8 mouse cellular contexts compared by ENCODE assay signal in the genomic region with DNA sequence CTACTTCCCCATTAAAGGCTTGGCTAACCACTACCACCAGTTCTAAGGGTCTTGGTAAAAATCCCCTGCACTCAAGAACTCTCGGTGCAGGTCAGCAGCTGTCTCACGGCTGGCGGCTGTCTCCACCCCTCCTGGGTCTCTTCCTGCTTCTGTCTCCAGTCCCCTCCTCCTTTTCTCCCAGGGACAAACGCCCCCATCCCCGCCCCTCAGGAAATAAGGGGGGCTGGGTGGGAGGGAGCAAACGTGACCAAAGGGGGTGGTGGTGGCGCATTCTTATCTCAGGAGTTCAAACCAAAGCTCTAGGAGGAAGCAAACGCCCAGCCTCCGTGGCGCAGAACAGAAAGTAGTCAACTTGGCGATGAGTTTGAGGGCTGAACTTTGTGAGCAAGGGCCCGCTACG. TPM values are rescaled to one million over a fixed set of nuclear protein-coding genes. Genes with fewer than 3 reads are reported as not detected.
DNase-seq lines count a peak whose midpoint lies in the region; ATAC-seq and TF ChIP-seq lines count a peak whose summit lies in the region.

No protein-coding gene starts in this region.

- WGBS in limb, embryonic 10.5 days, result under 1% methylated on average over 13 of the region's 13 CpGs
- under 1% methylated on average over 13 of the region's 13 CpGs for WGBS in midbrain, embryonic 11.5 days

- peak overlapping the region; percentile 77 for H3K4me3 ChIP-seq in embryonic fibroblast, embryonic 13.5 days (ENCODE audit: insufficient read depth, low read length)
- H3K4me3 ChIP-seq in limb, embryonic 10.5 days, result peak overlapping the region; percentile 67
- peak overlapping the region; percentile 14; the same call in 1 of the 2 replicates for H3K4me3 ChIP-seq in midbrain, embryonic 11.5 days (ENCODE audit: low read depth, low read length)

- H3K36me3 ChIP-seq in limb, embryonic 10.5 days, result no peaks in the 10 kb centered on the region
- H3K36me3 ChIP-seq in midbrain, embryonic 11.5 days (ENCODE audit: control insufficient read depth, insufficient read depth, low read length), result no peaks in the 10 kb centered on the region

- peak overlapping the region; percentile 83 for H3K27ac ChIP-seq in embryonic fibroblast, embryonic 13.5 days (ENCODE audit: insufficient read depth, low read length)
- H3K27ac ChIP-seq in limb, embryonic 10.5 days, result peak overlapping the region; percentile 88
- H3K27ac ChIP-seq in midbrain, embryonic 11.5 days (ENCODE audit: low read depth, low read length), result no peak overlapping the region

- H3K4me2 ChIP-seq in midbrain, embryonic 11.5 days, result peak overlapping the region; percentile 66; the same call in 1 of the 2 replicates

- peaks cover 4% of the 10 kb centered on the region; the same call in 1 of the 2 replicates for H3K4me1 ChIP-seq in embryonic fibroblast, embryonic 13.5 days (ENCODE audit: control insufficient read depth, insufficient read depth, low read length)
- H3K4me1 ChIP-seq in limb, embryonic 10.5 days, result peaks cover 56% of the 10 kb centered on the region
- peaks cover 11% of the 10 kb centered on the region for H3K4me1 ChIP-seq in midbrain, embryonic 11.5 days (ENCODE audit: control insufficient read depth, insufficient read depth, low read length)

- intact Hi-C loops in heart, postnatal 25 days (cut with DNase I), result no loop called here

- H3K9ac ChIP-seq in midbrain, embryonic 11.5 days (ENCODE audit: low read length), result no peak overlapping the region

- H3K9me3 ChIP-seq in limb, embryonic 10.5 days (replicated peaks), result no peaks in the 10 kb centered on the region
- H3K9me3 ChIP-seq in midbrain, embryonic 11.5 days (ENCODE audit: control insufficient read depth, low read length), result no peaks in the 10 kb centered on the region

- no peak for ATAC-seq in midbrain, embryonic 11.5 days (ENCODE audit: low FRiP score)

- DNase-seq in 3134 (ENCODE audit: extremely low read depth, insufficient read length, low spot score) (peak; percentile 87), R1 (ENCODE audit: low read depth, low spot score) (peak; percentile 98)
- DNase-seq in heart, postnatal 25 days (ENCODE audit: low spot score), result peak; percentile 70
- peak; percentile 83 for DNase-seq in limb, embryonic 10.5 days (ENCODE audit: low spot score)
- peak; percentile 87 for DNase-seq in midbrain, embryonic 11.5 days (ENCODE audit: low spot score, missing footprints)
- peak; percentile 73 for DNase-seq in testis, postnatal 10 days (ENCODE audit: low spot score)
- no peak for DNase-seq in cerebellum, postnatal 14 days

- TF ChIP-seq CTCF in embryonic fibroblast, embryonic 13.5 days (IDR thresholded peaks at IDR 0.05; ENCODE audit: borderline replicate concordance, insufficient read depth, low read length), result no peak

- peaks cover 24% of the 10 kb centered on the region for H3K27me3 ChIP-seq in limb, embryonic 10.5 days (ENCODE audit: low read depth, poor library complexity, severe bottlenecking)
- H3K27me3 ChIP-seq in midbrain, embryonic 11.5 days (ENCODE audit: control insufficient read depth, insufficient read depth, low read length), result peaks cover 33% of the 10 kb centered on the region

- TF ChIP-seq POLR2A in embryonic fibroblast, embryonic 13.5 days (IDR thresholded peaks at IDR 0.05; ENCODE audit: low read depth, low read length), result peak; percentile 82

RNA-seq across cellular contexts. Expression of a gene that starts 0.9 kb away (rescaled TPM):
- 15.7 and 31.1 TPM in 2 replicates for polyA plus RNA-seq in embryonic fibroblast, embryonic 13.5 days (2011; ENCODE audit: insufficient read length, low read depth, missing spikeins)
- 1 to 10 TPM; 4.6 to 6.8 TPM for total RNA-seq in heart, postnatal 25 days (2021)
- 4.3 and 4.8 TPM in 2 replicates for polyA plus RNA-seq in limb, embryonic 10.5 days (2016; fragmentation: Nextera tagmentation; extraction: Ambion mirVana)
- polyA plus RNA-seq in midbrain, embryonic 11.5 days (2014; fragmentation: Nextera tagmentation; extraction: Ambion mirVana), result 0.59 and 0.72 TPM in 2 replicates

RNA-seq across cellular contexts. Expression of a gene that starts 27.4 kb away (rescaled TPM):
- polyA plus RNA-seq in embryonic fibroblast, embryonic 13.5 days (2011; ENCODE audit: insufficient read length, low read depth, missing spikeins), result 106 and 114 TPM in 2 replicates
- total RNA-seq in heart, postnatal 25 days (2021), result 10 to 100 TPM; 18.2 to 24.2 TPM
- 3.7 and 4.6 TPM in 2 replicates for polyA plus RNA-seq in limb, embryonic 10.5 days (2016; fragmentation: Nextera tagmentation; extraction: Ambion mirVana)
- 8.0 and 8.9 TPM in 2 replicates for polyA plus RNA-seq in midbrain, embryonic 11.5 days (2014; fragmentation: Nextera tagmentation; extraction: Ambion mirVana)

Comparison
In these comparisons a context has a peak if more than half of its experiments do, and no peak if none do; other contexts are left out.
1. DNase-seq: peak in 3134 (single experiment), R1 (single experiment), heart, postnatal 25 days (single experiment), limb, embryonic 10.5 days (single experiment), midbrain, embryonic 11.5 days (single experiment) and testis, postnatal 10 days (single experiment); none in cerebellum, postnatal 14 days (0 of 2).
2. H3K4me3 ChIP-seq: peak in every context shown above with its lines; median percentile 77 in embryonic fibroblast, embryonic 13.5 days; 67 in limb, embryonic 10.5 days; 14 in midbrain, embryonic 11.5 days.
3. RNA of a gene that starts 27.4 kb away (polyA plus RNA-seq): 106 to 114 TPM in embryonic fibroblast, embryonic 13.5 days; 8.0 to 8.9 TPM in midbrain, embryonic 11.5 days and 3.7 to 4.6 TPM in limb, embryonic 10.5 days; every median in the first group is over 10 times any median in the second.